Mouse (Mus musculus) megakaryocyte, embryonic 14.5 days (primary cell): ENCODE measurements around the gene Ndufv1.

ENCODE experiments used
- FLI1 ChIP-seq: IDR thresholded peaks from 2 replicates; pipeline ENCODE4 v1.6.1; 2012; ENCODE audit warnings: low read length, inconsistent platforms, mixed read lengths
- GATA1 ChIP-seq: IDR thresholded peaks from 3 replicates; pipeline ENCODE4 v1.6.1; 2012; ENCODE audit warnings: mixed read lengths, low read length, inconsistent platforms, borderline replicate concordance

GRCm38 (mm10) chr19:3962469-3962868 lies 50.1 kb downstream of the Ndufv1 start:
- TF ChIP-seq GATA1 (no peak), FLI1 (no peak)
